Mouse (Mus musculus): ENCODE data around the gene Fam83e.

DNA sequence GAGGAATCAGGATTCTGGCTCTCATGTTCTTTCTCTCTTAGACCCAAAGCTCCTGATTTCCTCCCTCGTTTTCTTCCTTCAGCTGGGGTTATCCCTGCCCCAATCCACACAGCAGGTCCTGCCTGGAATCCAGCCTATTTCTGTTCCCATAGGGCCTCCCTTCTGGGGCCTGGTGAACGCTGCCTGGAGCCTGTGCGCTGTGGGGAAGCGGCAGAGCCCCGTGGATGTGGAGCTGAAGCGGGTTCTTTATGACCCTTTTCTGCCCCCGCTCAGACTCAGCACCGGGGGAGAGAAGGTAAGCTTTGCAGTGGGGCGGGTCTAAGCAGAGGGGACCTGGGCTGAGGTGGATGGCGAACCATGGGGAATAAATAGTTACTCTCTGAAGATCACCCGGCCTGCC, 19.9 kb upstream of the Fam83e start:
- TF ChIP-seq POLR2A (IDR thresholded peaks at IDR 0.05; ENCODE audit: insufficient read length, low read depth) (no peak), SRF (IDR thresholded peaks at IDR 0.05; ENCODE audit: control insufficient read depth, insufficient read length, low read depth) (no peak), USF1 (IDR thresholded peaks at IDR 0.05; ENCODE audit: low read depth) (no peak)

Measured in myocyte (in vitro differentiated cells).